Mouse (Mus musculus) hindbrain, embryonic 10.5 days (tissue): ENCODE results near the gene Tada3. TPM values are rescaled to one million over a fixed set of nuclear protein-coding genes. Genes with fewer than 3 reads are reported as not detected.
A peak's percentile ranks its signal among the peaks of the same experiment; 100 is the strongest.

ENCODE experiments used
- DNase-seq: peaks from one replicate; pipeline ENCODE4 v3.0.0-alpha.2; 2017; ENCODE audit warnings: low spot score
- H3K27ac ChIP-seq: fragments of 300-500 bp; sonication (generic); 2 replicates; pipeline ENCODE4 v1.5.1; 2016; ENCODE audit warnings: mild to moderate bottlenecking, moderate library complexity
- H3K27me3 ChIP-seq: fragments of 300-500 bp; sonication (generic); 2 replicates; pipeline ENCODE4 v1.6.1; 2016; ENCODE audit warnings: mild to moderate bottlenecking; ENCODE audit not compliant: poor library complexity, insufficient read depth, severe bottlenecking
- H3K36me3 ChIP-seq: fragments of 300-500 bp; sonication (generic); 2 replicates; pipeline ENCODE4 v1.6.1; 2016; ENCODE audit warnings: mild to moderate bottlenecking, moderate library complexity
- H3K4me1 ChIP-seq: fragments of 300-500 bp; sonication (generic); replicated peaks from 2 replicates; pipeline ENCODE4 v1.6.1; 2016; ENCODE audit warnings: mild to moderate bottlenecking
- H3K4me3 ChIP-seq: fragments of 300-500 bp; sonication (generic); 2 replicates; pipeline ENCODE4 v1.5.1; 2016; ENCODE audit warnings: mild to moderate bottlenecking, moderate library complexity
- H3K9me3 ChIP-seq: fragments of 300-500 bp; sonication (generic); 2 replicates; pipeline ENCODE4 v1.6.1; 2016; ENCODE audit warnings: mild to moderate bottlenecking, moderate library complexity
- WGBS: fragments of 180-500 bp; shearing (Covaris S2); methylation state at CpG from one replicate; pipeline ENCODE4 v1.1.7; 2016; 5-methylcytosine and 5-hydroxymethylcytosine counted together
- polyA plus RNA-seq: library from polyadenylated mRNA; unstranded; fragments of >200 nt; fragmentation: Nextera tagmentation; extraction: Ambion mirVana; gene quantifications from 2 replicates; pipeline ENCODE4 v1.2.1, GENCODE M21; 2016

Tada3 gene
- polyA plus RNA-seq, result 63.1 and 63.9 TPM in 2 replicates

GRCm38 (mm10) chr6:113377496-113378385 lies at the start of gene Tada3, which contains the start of gene Arpc4:
TSS of gene Tada3 (minus strand) at chr6:113377883.
TSS of gene Arpc4 (plus strand) at chr6:113378115.
- H3K9me3 ChIP-seq, result no peaks in the 10 kb centered on the region
- H3K36me3 ChIP-seq, result peaks cover 62% of the 10 kb centered on the region
- no peaks in the 10 kb centered on the region for H3K27me3 ChIP-seq
- under 1% methylated on average over 61 of the region's 61 CpGs for WGBS
- peak within 1 kb of the TSS; percentile 99 for H3K27ac ChIP-seq
- peak within 1 kb of the TSS; percentile 98 for H3K4me3 ChIP-seq
- H3K4me1 ChIP-seq, result peaks cover 27% of the 10 kb centered on the region
- DNase-seq, result peak; percentile 93

DNA sequence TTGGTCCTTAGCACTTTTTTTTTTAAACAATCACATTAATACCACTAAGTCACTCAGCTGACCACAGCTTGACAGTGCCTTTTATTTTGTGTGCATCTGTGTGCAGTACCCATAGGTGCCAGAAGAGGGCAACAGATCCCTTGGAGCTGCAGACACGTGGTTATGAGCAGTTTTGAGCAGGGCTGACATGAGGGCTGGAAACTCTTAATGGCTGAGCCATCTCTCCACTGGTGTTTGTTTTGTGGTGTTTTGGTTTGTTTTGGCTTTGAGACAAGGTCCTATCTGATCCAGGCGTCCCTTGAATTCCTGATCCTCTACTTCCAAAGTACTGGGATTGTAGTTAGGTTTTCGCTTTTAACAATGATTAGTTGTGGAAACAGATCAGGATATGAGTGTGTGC lies 49.7 kb upstream of the Tada3 start:
- Histone ChIP-seq H3K27me3 (no peaks in the 10 kb centered on the region), H3K4me1 (no peaks in the 10 kb centered on the region), H3K4me3 (no peak overlapping the region), H3K27ac (no peak overlapping the region), H3K36me3 (no peaks in the 10 kb centered on the region), H3K9me3 (no peaks in the 10 kb centered on the region)
- WGBS, result 64% methylated on average over 3 of the region's 3 CpGs
- DNase-seq, result peak; percentile 47

GRCm38 (mm10) chr6:113426696-113427095 lies 49.0 kb upstream of the Tada3 start:
- Histone ChIP-seq H3K36me3 (no peaks in the 10 kb centered on the region), H3K27ac (no peak overlapping the region), H3K9me3 (no peaks in the 10 kb centered on the region), H3K4me1 (no peaks in the 10 kb centered on the region), H3K27me3 (no peaks in the 10 kb centered on the region), H3K4me3 (no peak overlapping the region)
- no peak for DNase-seq
- WGBS, result 92% methylated on average over 4 of the region's 4 CpGs

GRCm38 (mm10) chr6:113424187-113424586 lies 46.5 kb upstream of the Tada3 start:
- H3K27me3 ChIP-seq, result no peaks in the 10 kb centered on the region
- peaks cover 7% of the 10 kb centered on the region for H3K4me1 ChIP-seq
- H3K9me3 ChIP-seq, result no peaks in the 10 kb centered on the region
- no peak for DNase-seq
- no peak overlapping the region for H3K27ac ChIP-seq
- WGBS, result 92% methylated on average over 7 of the region's 7 CpGs
- no peak overlapping the region for H3K4me3 ChIP-seq
- no peaks in the 10 kb centered on the region for H3K36me3 ChIP-seq

- DNase-seq, result no peak
- no peaks in the 10 kb centered on the region for H3K27me3 ChIP-seq
- 88% methylated on average over 4 of the region's 4 CpGs for WGBS
- no peaks in the 10 kb centered on the region for H3K9me3 ChIP-seq
- H3K36me3 ChIP-seq, result no peaks in the 10 kb centered on the region
- no peak overlapping the region for H3K4me3 ChIP-seq
- H3K27ac ChIP-seq, result no peak overlapping the region
- peaks cover 18% of the 10 kb centered on the region for H3K4me1 ChIP-seq
Observed at GRCm38 (mm10) chr6:113423000-113423399, 45.3 kb upstream of the Tada3 start.

DNA sequence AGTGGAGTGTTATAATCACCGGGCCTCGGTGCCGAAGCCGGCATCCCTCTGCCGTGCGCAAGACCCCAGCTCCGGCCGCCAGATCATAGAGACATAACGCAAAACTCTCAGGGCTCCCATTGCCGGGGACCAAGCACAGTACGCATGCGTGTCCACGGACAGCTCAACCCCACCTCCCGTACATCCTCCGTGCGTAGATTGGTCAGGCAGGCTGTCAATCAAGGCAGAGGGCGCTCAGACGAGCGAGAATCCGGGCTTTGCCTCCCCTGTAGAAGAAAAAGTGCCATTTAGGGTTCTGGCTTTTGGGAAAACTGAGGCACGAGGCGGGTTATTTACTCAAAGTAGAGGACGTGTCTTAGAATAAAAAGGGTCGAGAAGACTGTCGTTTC lies 41.5 kb upstream of the Tada3 start, which contains the start of gene Rpusd3:
TSS of gene Rpusd3 (minus strand) at position 142 of the 389 bp plus-strand sequence.
- DNase-seq, result peak; percentile 96
- H3K27ac ChIP-seq, result peak within 1 kb of the TSS; percentile 88
- peak within 1 kb of the TSS; percentile 71 for H3K4me3 ChIP-seq
- WGBS, result under 1% methylated on average over 25 of the region's 25 CpGs
- H3K4me1 ChIP-seq, result peaks cover 25% of the 10 kb centered on the region
- no peaks in the 10 kb centered on the region for H3K27me3 ChIP-seq
- H3K9me3 ChIP-seq, result no peaks in the 10 kb centered on the region
- H3K36me3 ChIP-seq, result peaks cover 30% of the 10 kb centered on the region

GRCm38 (mm10) chr6:113418441-113419198 lies 40.9 kb upstream of the Tada3 start:
- DNase-seq, result no peak
- peak overlapping the region; percentile 71 for H3K4me3 ChIP-seq
- H3K27ac ChIP-seq, result peak overlapping the region; percentile 88
- H3K27me3 ChIP-seq, result no peaks in the 10 kb centered on the region
- peaks cover 30% of the 10 kb centered on the region for H3K36me3 ChIP-seq
- 18% methylated on average over 16 of the region's 16 CpGs for WGBS
- no peaks in the 10 kb centered on the region for H3K9me3 ChIP-seq
- H3K4me1 ChIP-seq, result peaks cover 25% of the 10 kb centered on the region

DNA sequence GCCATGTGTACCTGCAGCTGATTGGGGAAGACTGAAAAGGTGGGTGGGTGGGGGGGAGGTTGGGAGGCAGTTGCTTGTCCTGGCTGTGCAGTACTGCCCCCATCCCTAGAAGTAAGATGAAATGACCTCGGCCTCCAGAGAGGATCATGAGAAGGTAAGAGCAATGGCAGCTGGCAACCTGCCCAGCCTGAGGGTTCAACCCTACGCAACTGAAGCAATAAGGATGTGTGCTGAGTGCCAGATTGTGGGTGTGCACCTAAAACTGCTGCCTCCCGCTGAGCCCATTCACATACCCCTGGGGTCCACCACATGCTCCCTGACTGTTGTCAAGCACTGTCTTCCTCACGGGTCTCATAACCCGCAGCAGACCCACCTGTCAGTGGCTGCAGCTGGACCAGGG lies 38.7 kb upstream of the Tada3 start:
- no peak overlapping the region for H3K27ac ChIP-seq
- H3K36me3 ChIP-seq, result peaks cover 39% of the 10 kb centered on the region
- no peak for DNase-seq
- H3K4me3 ChIP-seq, result no peak overlapping the region
- H3K9me3 ChIP-seq, result no peaks in the 10 kb centered on the region
- 92% methylated on average over 5 of the region's 5 CpGs for WGBS
- peaks cover 25% of the 10 kb centered on the region for H3K4me1 ChIP-seq
- H3K27me3 ChIP-seq, result no peaks in the 10 kb centered on the region

GRCm38 (mm10) chr6:113410001-113410400 lies 32.3 kb upstream of the Tada3 start:
- peaks cover 39% of the 10 kb centered on the region for H3K36me3 ChIP-seq
- DNase-seq, result no peak
- WGBS, result 72% methylated on average over 1 of the region's 1 CpGs
- no peak overlapping the region for H3K4me3 ChIP-seq
- no peak overlapping the region for H3K27ac ChIP-seq
- H3K9me3 ChIP-seq, result no peaks in the 10 kb centered on the region
- H3K27me3 ChIP-seq, result no peaks in the 10 kb centered on the region
- no peaks in the 10 kb centered on the region for H3K4me1 ChIP-seq

GRCm38 (mm10) chr6:113406683-113407082 lies 29.0 kb upstream of the Tada3 start:
- Histone ChIP-seq H3K36me3 (peaks cover 22% of the 10 kb centered on the region), H3K27me3 (no peaks in the 10 kb centered on the region), H3K9me3 (no peaks in the 10 kb centered on the region), H3K4me3 (no peak overlapping the region), H3K4me1 (no peaks in the 10 kb centered on the region), H3K27ac (no peak overlapping the region)
- WGBS, result 76% methylated on average over 9 of the region's 9 CpGs
- DNase-seq, result no peak

DNA sequence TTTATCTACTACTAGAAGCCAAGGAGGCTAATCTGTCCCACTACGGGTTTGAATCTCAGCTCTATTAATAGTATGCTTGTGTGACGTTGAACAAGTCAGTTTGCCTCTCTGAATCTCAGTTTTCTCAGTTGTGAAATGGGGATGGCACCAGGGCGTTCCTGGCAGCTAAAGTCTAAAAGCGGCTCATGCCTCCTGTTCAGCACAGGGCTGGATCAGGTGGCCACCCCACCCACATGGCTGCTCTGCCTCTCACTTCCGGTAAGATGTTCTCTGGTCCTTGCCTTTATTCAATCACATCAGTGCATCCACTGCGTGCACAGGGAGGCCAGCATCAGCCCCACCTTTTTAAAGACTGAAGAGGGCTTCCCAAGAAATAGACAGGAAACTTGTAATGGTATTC lies 27.8 kb upstream of the Tada3 start:
- Histone ChIP-seq H3K4me3 (no peak overlapping the region), H3K36me3 (peaks cover 30% of the 10 kb centered on the region), H3K27me3 (no peaks in the 10 kb centered on the region), H3K27ac (no peak overlapping the region), H3K4me1 (no peaks in the 10 kb centered on the region), H3K9me3 (no peaks in the 10 kb centered on the region)
- WGBS, result 87% methylated on average over 6 of the region's 6 CpGs
- DNase-seq, result no peak

DNA sequence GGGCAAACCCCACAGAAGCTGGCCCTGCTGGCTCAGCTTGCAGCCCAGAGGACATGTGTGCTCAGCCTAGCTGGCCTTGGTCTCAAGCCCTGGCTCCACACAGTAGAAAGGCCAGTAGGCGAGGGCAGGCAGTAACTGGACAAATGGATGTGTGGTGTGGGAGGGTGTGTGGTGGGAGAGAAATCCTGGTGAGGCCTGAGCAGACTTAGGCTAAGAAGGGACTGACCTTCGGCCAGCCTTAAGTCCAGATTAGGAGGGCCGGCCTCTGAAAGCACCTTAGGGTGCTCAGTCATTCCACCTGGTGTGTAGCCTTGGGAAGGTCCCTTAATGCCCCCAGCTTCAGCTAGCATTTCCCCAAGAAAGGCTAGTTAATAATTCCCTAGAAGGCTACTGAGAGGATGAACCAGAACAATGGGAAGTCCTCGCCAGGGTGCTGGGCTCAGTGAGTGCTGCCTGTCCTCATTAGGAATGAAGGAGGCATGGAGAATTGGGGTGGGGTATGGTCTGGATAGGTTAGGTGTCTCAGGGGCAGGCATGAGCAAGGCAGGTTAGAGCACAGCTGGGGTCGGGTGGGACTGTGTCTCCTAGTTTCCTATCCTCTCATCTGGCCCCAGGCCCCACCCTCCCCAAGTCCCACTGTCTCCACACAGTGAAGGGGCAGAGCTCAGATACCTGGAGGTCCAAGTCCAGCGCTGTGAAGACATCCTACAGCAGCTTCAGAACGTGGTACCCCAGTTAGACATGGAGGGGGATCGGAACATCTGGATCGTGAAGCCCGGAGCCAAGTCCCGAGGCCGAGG lies 27.2 kb upstream of the Tada3 start:
- Histone ChIP-seq H3K27ac (0 out of 2 replicates have a peak overlapping the region, but pooled peaks have one; percentile 6), H3K4me3 (no peak overlapping the region), H3K36me3 (peaks cover 35% of the 10 kb centered on the region), H3K27me3 (no peaks in the 10 kb centered on the region), H3K9me3 (no peaks in the 10 kb centered on the region), H3K4me1 (no peaks in the 10 kb centered on the region)
- WGBS, result 78% methylated on average over 12 of the region's 12 CpGs
- no peak for DNase-seq
